Mouse (Mus musculus) MEL (cell line): ENCODE data around the gene Ubash3b. TPM values are rescaled to one million over a fixed set of nuclear protein-coding genes. Genes with fewer than 3 reads are reported as not detected.

Experiments used
- DNase-seq: peaks from one replicate; pipeline ENCODE4 v3.0.0; 2011; ENCODE audit warnings: low read depth, low spot score
- H3K27ac ChIP-seq: 2 replicates; pipeline ENCODE4 v1.5.1; 2012; ENCODE audit warnings: low read depth, mild to moderate bottlenecking, control low read depth, low read length, moderate library complexity; ENCODE audit not compliant: control insufficient read depth
- H3K27me3 ChIP-seq, 2 experiments: fragments of 150-350 bp in 1 of 2; sonication (generic) in 1 of 2; 2 replicates each; pipeline ENCODE4 v1.6.1; 2012; ENCODE audit warnings: low read length in 2 of 2, mild to moderate bottlenecking in 2 of 2, improper control_type of control experiment in 1 of 2, moderate library complexity in 1 of 2; ENCODE audit not compliant: insufficient read depth in 2 of 2, control insufficient read depth in 1 of 2
- H3K36me3 ChIP-seq, 2 experiments: 2 replicates each; pipeline ENCODE4 v1.6.1; 2012 to 2014; ENCODE audit warnings: low read length in 2 of 2, improper control_type of control experiment in 1 of 2, inconsistent platforms in 1 of 2, mild to moderate bottlenecking in 1 of 2; ENCODE audit not compliant: insufficient read depth in 2 of 2, control insufficient read depth in 1 of 2
- H3K4me1 ChIP-seq, 2 experiments: fragments of 150-350 bp in 1 of 2; sonication (generic) in 1 of 2; 2 replicates each; pipeline ENCODE4 v1.6.1; 2012; ENCODE audit warnings: low read length in 2 of 2, improper control_type of control experiment in 1 of 2, mild to moderate bottlenecking in 1 of 2; ENCODE audit not compliant: insufficient read depth in 2 of 2, control insufficient read depth in 1 of 2
- H3K4me3 ChIP-seq, 2 experiments: fragments of 150-350 bp in 1 of 2; sonication (generic) in 1 of 2; 2 replicates each; pipeline ENCODE4 v1.5.1; 2012; ENCODE audit warnings: low read depth in 2 of 2, low read length in 2 of 2, mild to moderate bottlenecking in 2 of 2, moderate library complexity in 2 of 2, control low read depth in 1 of 2, improper control_type of control experiment in 1 of 2; ENCODE audit not compliant: control insufficient read depth in 1 of 2, insufficient read depth in 1 of 2
- H3K79me2 ChIP-seq: 2 replicates; pipeline ENCODE4 v1.6.1; 2012; ENCODE audit warnings: mild to moderate bottlenecking, low read length, moderate library complexity; ENCODE audit not compliant: control insufficient read depth, poor library complexity, insufficient read depth
- H3K9ac ChIP-seq: 2 replicates; pipeline ENCODE4 v1.6.1; 2012; ENCODE audit warnings: low read depth, mild to moderate bottlenecking, control low read depth, low read length, moderate library complexity; ENCODE audit not compliant: control insufficient read depth, poor library complexity, severe bottlenecking
- H3K9me3 ChIP-seq: fragments of 150-350 bp; sonication (generic); replicated peaks from 2 replicates; pipeline ENCODE4 v1.6.1; 2012; ENCODE audit warnings: mild to moderate bottlenecking, low read length, improper control_type of control experiment, moderate library complexity; ENCODE audit not compliant: insufficient read depth
- BHLHE40 ChIP-seq: IDR thresholded peaks from 2 replicates; pipeline ENCODE4 v1.6.1; 2012; ENCODE audit warnings: low read depth, mild to moderate bottlenecking, inconsistent platforms, low read length, improper control_type of control experiment, borderline replicate concordance
- CHD1 ChIP-seq: IDR thresholded peaks from 2 replicates; pipeline ENCODE4 v1.6.1; 2012; ENCODE audit warnings: low read depth, mild to moderate bottlenecking, inconsistent platforms, low read length, improper control_type of control experiment
- ETS1 ChIP-seq: IDR thresholded peaks from 2 replicates; pipeline ENCODE4 v1.6.1; 2012; ENCODE audit warnings: low read depth, mild to moderate bottlenecking, inconsistent platforms, low read length, improper control_type of control experiment, moderate library complexity
- HCFC1 ChIP-seq: IDR thresholded peaks from 2 replicates; pipeline ENCODE4 v1.6.1; 2012; ENCODE audit warnings: low read depth, mild to moderate bottlenecking, inconsistent platforms, low read length, improper control_type of control experiment, moderate library complexity
- MAZ ChIP-seq: IDR thresholded peaks from 2 replicates; pipeline ENCODE4 v1.6.1; 2012; ENCODE audit warnings: low read depth, mild to moderate bottlenecking, inconsistent platforms, low read length, improper control_type of control experiment
- MEF2A ChIP-seq: IDR thresholded peaks from 2 replicates; pipeline ENCODE4 v1.6.1; 2014; ENCODE audit warnings: low read depth, mild to moderate bottlenecking, inconsistent platforms, low read length, improper control_type of control experiment; ENCODE audit not compliant: poor library complexity, insufficient replicate concordance, severe bottlenecking; ENCODE audit errors: extremely low read depth
- MXI1 ChIP-seq: IDR thresholded peaks from 2 replicates; pipeline ENCODE4 v1.6.1; 2011; ENCODE audit warnings: mild to moderate bottlenecking, low read depth, low read length, improper control_type of control experiment
- MYB ChIP-seq: IDR thresholded peaks from 2 replicates; pipeline ENCODE4 v1.6.1; 2011; ENCODE audit warnings: mild to moderate bottlenecking, low read depth, low read length, improper control_type of control experiment
- MYC ChIP-seq: IDR thresholded peaks from 2 replicates; pipeline ENCODE4 v1.6.1; 2011; ENCODE audit warnings: low read depth, mild to moderate bottlenecking, low read length, improper control_type of control experiment, moderate library complexity
- NELFE ChIP-seq: IDR thresholded peaks from 2 replicates; pipeline ENCODE4 v1.6.1; 2011; ENCODE audit warnings: low read depth, low read length, improper control_type of control experiment
- NRF1 ChIP-seq: IDR thresholded peaks from 2 replicates; pipeline ENCODE4 v1.6.1; 2014; ENCODE audit warnings: low read depth, mild to moderate bottlenecking, inconsistent platforms, low read length, improper control_type of control experiment, moderate library complexity; ENCODE audit not compliant: poor library complexity, insufficient read depth, severe bottlenecking
- POLR2AphosphoS2 ChIP-seq: IDR thresholded peaks from 2 replicates; pipeline ENCODE4 v1.6.1; 2011; ENCODE audit warnings: low read length, improper control_type of control experiment
- POLR2AphosphoS5 ChIP-seq: IDR thresholded peaks from 2 replicates; pipeline ENCODE4 v1.6.1; 2012; ENCODE audit warnings: low read depth, borderline replicate concordance, mild to moderate bottlenecking, inconsistent platforms, low read length, moderate library complexity, mixed read lengths
- SIN3A ChIP-seq: IDR thresholded peaks from 2 replicates; pipeline ENCODE4 v1.6.1; 2012; ENCODE audit warnings: low read length, improper control_type of control experiment, inconsistent platforms
- SMC3 ChIP-seq: IDR thresholded peaks from 2 replicates; pipeline ENCODE4 v1.6.1; 2011; ENCODE audit warnings: low read depth, low read length, improper control_type of control experiment
- TAL1 ChIP-seq: IDR thresholded peaks from 2 replicates; pipeline ENCODE4 v1.6.1; 2012; ENCODE audit warnings: mild to moderate bottlenecking, inconsistent platforms, low read length, moderate library complexity, mixed read lengths
- TCF12 ChIP-seq: IDR thresholded peaks from 2 replicates; pipeline ENCODE4 v1.6.1; 2014; ENCODE audit warnings: low read depth, mild to moderate bottlenecking, inconsistent platforms, low read length, improper control_type of control experiment, moderate library complexity
- UBTF ChIP-seq: IDR thresholded peaks from 2 replicates; pipeline ENCODE4 v1.6.1; 2012; ENCODE audit warnings: low read depth, mild to moderate bottlenecking, inconsistent platforms, low read length, improper control_type of control experiment, moderate library complexity, borderline replicate concordance; ENCODE audit not compliant: insufficient read depth
- ZKSCAN1 ChIP-seq: IDR thresholded peaks from 2 replicates; pipeline ENCODE4 v1.6.1; 2012; ENCODE audit warnings: low read depth, mild to moderate bottlenecking, inconsistent platforms, low read length, improper control_type of control experiment, moderate library complexity
- ZMIZ1 ChIP-seq: IDR thresholded peaks from 2 replicates; pipeline ENCODE4 v1.6.1; 2012; ENCODE audit warnings: low read depth, mild to moderate bottlenecking, inconsistent platforms, low read length, improper control_type of control experiment, moderate library complexity
- ZNF384 ChIP-seq: IDR thresholded peaks from 2 replicates; pipeline ENCODE4 v1.6.1; 2012; ENCODE audit warnings: low read depth, mild to moderate bottlenecking, inconsistent platforms, low read length, improper control_type of control experiment
- polyA plus RNA-seq, 2 experiments: library from polyadenylated mRNA; stranded (reverse) in 1 of 2; unstranded in 1 of 2; fragments of >175 nt in 1 of 2; fragments of >200 nt in 1 of 2; gene quantifications; 2 replicates each; pipeline versions ENCODE4 v1.2.1 to v1.2.4; 2012; ENCODE audit warnings: low replicate concordance in 2 of 2, low read depth in 1 of 2; ENCODE audit not compliant: insufficient read length in 2 of 2, insufficient read depth in 1 of 2, missing spikeins in 1 of 2
- total RNA-seq: library from RNA; depleted of rRNA; stranded (reverse); fragments of 300-350 nt; gene quantifications from 2 replicates; pipeline ENCODE4 v1.2.3, GENCODE M21; 2012

Ubash3b gene
- total and polyA plus RNA-seq, 3 experiments, result 5.4 to 11.3 TPM; not detected in 1

GRCm38 (mm10) chr9:41153050-41153449, 8.4 kb downstream of the Ubash3b start:
- TF ChIP-seq POLR2AphosphoS2 (no peak), ETS1 (no peak), SMC3 (no peak), ZKSCAN1 (no peak), MEF2A (no peak), NELFE (no peak), ZMIZ1 (no peak), MYC (no peak), TAL1 (no peak), HCFC1 (no peak), TCF12 (no peak), MAZ (no peak)
- no peak overlapping the region for H3K4me3 ChIP-seq
- H3K9me3 ChIP-seq, result no peaks in the 10 kb centered on the region
- peaks cover 0 to 20% of the 10 kb centered on the region in 2 experiments; a peak in 2 of 4 replicates for H3K36me3 ChIP-seq
- H3K27ac ChIP-seq, result peak overlapping the region; percentile 33
- H3K27me3 ChIP-seq, result no peaks in the 10 kb centered on the region
- H3K4me1 ChIP-seq, result peaks cover 10 to 40% of the 10 kb centered on the region in 2 experiments
- DNase-seq, result peak; percentile 46
- peak overlapping the region; percentile 13 for H3K9ac ChIP-seq
- peaks cover 12% of the 10 kb centered on the region for H3K79me2 ChIP-seq

- H3K4me3 ChIP-seq, result no peak overlapping the region
- H3K9ac ChIP-seq, result no peak overlapping the region
- H3K4me1 ChIP-seq, result peaks cover 10 to 40% of the 10 kb centered on the region in 2 experiments
- H3K36me3 ChIP-seq, result peaks cover 0 to 20% of the 10 kb centered on the region in 2 experiments; a peak in 2 of 4 replicates
- peaks cover 6% of the 10 kb centered on the region; the same call in 1 of the 2 replicates for H3K79me2 ChIP-seq
- no peaks in the 10 kb centered on the region for H3K9me3 ChIP-seq
- H3K27ac ChIP-seq, result no peak overlapping the region
- H3K27me3 ChIP-seq, result no peaks in the 10 kb centered on the region
- TF ChIP-seq POLR2AphosphoS5 (no peak), MYB (no peak), UBTF (no peak), ZNF384 (no peak), NRF1 (no peak), MXI1 (no peak), SIN3A (no peak), TAL1 (no peak), BHLHE40 (no peak), CHD1 (no peak)
- no peak for DNase-seq
These were observed 10.0 kb downstream of the Ubash3b start for GRCm38 (mm10) chr9:41151491-41151890.
